Mouse (Mus musculus) hindbrain, embryonic 13.5 days (tissue): Measurements from ENCODE around the gene Ubr3. TPM values are rescaled to one million over a fixed set of nuclear protein-coding genes. Genes with fewer than 3 reads are reported as not detected.
A peak's percentile ranks its signal among the peaks of the same experiment; 100 is the strongest.

Experiments used
- ATAC-seq: fragments of 200-750 bp; cut with Nextera tagmentation; 2 replicates; pipeline ENCODE4 v1.8.0; 2017; ENCODE audit warnings: moderate TSS enrichment; ENCODE audit not compliant: low FRiP score
- H3K27ac ChIP-seq: fragments of 300-500 bp; sonication (generic); 2 replicates; pipeline ENCODE4 v1.5.1; 2015; ENCODE audit warnings: inconsistent platforms, mild to moderate bottlenecking, moderate library complexity
- H3K27me3 ChIP-seq: fragments of 300-500 bp; sonication (generic); 2 replicates; pipeline ENCODE4 v1.6.1; 2015; ENCODE audit warnings: mild to moderate bottlenecking, inconsistent platforms
- H3K36me3 ChIP-seq: fragments of 300-500 bp; sonication (generic); 2 replicates; pipeline ENCODE4 v1.6.1; 2015; ENCODE audit warnings: mild to moderate bottlenecking, inconsistent platforms
- H3K4me1 ChIP-seq: fragments of 300-500 bp; sonication (generic); replicated peaks from 2 replicates; pipeline ENCODE4 v1.6.1; 2015; ENCODE audit warnings: inconsistent platforms
- H3K4me2 ChIP-seq: fragments of 300-500 bp; sonication (generic); 2 replicates; pipeline ENCODE4 v1.6.1; 2015; ENCODE audit warnings: inconsistent platforms, mild to moderate bottlenecking, moderate library complexity
- H3K4me3 ChIP-seq: fragments of 300-500 bp; sonication (generic); 2 replicates; pipeline ENCODE4 v1.5.1; 2015; ENCODE audit warnings: mild to moderate bottlenecking, inconsistent platforms
- H3K9ac ChIP-seq: fragments of 300-500 bp; sonication (generic); 2 replicates; pipeline ENCODE4 v1.6.1; 2015; ENCODE audit warnings: mild to moderate bottlenecking, inconsistent platforms
- H3K9me3 ChIP-seq: fragments of 300-500 bp; sonication (generic); 2 replicates; pipeline ENCODE4 v1.6.1; 2016; ENCODE audit warnings: inconsistent platforms
- WGBS: fragments of 180-500 bp; shearing (Covaris S2); methylation state at CpG from one replicate; pipeline ENCODE4 v1.1.7; 2015; 5-methylcytosine and 5-hydroxymethylcytosine counted together
- polyA plus RNA-seq: library from polyadenylated mRNA; unstranded; fragments of >200 nt; fragmentation: Nextera tagmentation; extraction: Ambion mirVana; gene quantifications from 2 replicates; pipeline ENCODE4 v1.2.1, GENCODE M21; 2015

Ubr3 gene
- 15.1 and 15.8 TPM in 2 replicates for polyA plus RNA-seq

DNA sequence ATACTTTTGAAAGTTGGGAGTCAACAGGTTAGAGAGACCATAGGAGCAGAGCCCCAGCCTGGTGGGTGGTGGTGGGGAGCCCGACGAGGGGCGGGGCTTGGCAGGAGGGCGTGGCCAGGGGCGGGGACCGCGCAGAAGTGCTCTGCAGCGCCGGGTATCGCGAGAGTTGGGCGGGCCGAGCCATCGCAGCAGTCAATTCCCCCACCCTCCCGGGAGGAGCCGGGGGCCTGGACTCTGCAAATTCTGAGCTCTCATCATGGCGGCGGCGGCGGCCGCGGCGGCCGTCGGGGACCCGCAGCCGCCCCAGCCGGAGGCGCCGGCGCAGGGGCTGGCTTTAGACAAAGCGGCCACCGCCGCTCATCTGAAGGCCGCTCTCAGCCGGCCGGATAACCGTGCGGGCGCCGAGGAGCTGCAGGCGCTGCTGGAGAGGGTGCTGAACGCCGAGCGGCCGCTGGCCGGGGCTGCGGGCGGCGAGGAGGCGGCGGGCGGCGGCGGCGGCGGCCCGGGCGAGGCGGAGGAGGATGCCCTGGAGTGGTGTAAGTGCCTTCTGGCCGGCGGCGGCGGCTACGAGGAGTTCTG is at the start of gene Ubr3:
Gene Ubr3 (plus strand): TSS at position 208 of the 579 bp plus-strand sequence.
- peak within 1 kb of the TSS; percentile 100 for H3K4me3 ChIP-seq
- no peaks in the 10 kb centered on the region for H3K36me3 ChIP-seq
- peak within 1 kb of the TSS; percentile 95 for H3K4me2 ChIP-seq
- H3K9ac ChIP-seq = peak within 1 kb of the TSS; percentile 99
- under 1% methylated on average over 44 of the region's 65 CpGs for WGBS
- H3K27me3 ChIP-seq = no peaks in the 10 kb centered on the region
- ATAC-seq = peak; percentile 98
- H3K4me1 ChIP-seq = peaks cover 17% of the 10 kb centered on the region
- no peaks in the 10 kb centered on the region for H3K9me3 ChIP-seq
- H3K27ac ChIP-seq = peak within 1 kb of the TSS; percentile 97

DNA sequence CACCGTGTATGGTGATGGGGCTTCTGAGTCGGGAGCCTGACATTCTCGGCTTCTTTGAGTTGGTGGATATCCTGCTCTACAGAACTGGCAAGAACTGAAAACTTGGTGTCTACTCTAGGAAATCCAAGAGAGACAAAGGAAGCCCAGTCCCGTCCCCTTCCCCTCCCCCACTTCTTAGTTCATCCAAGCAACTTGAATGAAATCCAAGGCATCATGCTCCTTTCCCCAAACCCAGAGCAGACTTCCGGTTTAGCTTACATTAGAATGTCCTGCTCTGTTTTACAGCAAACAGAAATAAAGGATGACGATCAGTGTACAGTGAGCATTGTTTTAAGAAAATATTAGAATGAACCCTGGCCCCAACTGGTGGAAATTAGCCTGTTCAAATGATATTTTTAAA is 47.8 kb upstream of the Ubr3 start:
- H3K27me3 ChIP-seq = no peaks in the 10 kb centered on the region
- no peak for ATAC-seq
- 75% methylated on average over 6 of the region's 6 CpGs for WGBS

DNA sequence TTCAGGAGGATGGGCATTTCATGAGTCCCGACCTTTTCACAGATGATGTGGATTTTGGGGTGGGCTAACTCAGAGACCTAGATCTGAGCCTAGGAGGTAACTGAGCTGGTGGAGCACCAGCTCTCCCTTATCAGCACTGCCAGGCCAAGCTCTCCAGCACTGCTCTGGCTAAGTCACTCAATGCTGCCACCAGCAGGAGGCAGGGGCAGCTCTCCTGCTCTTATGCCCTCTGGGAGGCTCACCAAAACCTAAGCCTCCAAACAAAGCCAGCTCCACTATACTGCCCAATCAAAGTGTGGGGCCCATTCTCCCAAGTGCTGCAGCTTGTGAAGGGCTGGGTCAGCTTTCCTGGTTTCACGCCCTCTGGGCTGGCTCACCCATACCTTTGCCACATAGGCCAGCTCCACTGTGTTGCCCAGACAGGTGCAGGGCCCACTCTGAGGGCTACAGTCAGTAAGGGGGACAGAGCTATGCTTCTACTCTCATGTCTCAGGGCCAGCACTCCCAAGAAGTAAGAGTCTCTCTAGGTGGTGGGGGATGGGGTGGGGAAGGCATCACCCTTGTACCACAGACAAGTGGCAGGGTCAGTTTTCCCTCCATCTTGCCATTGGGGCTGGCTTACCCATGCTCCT is 45.5 kb upstream of the Ubr3 start:
- H3K9ac ChIP-seq = no peak overlapping the region

More for the DNA sequence above, 47.8 kb upstream of the Ubr3 start:
- H3K9me3 ChIP-seq = no peaks in the 10 kb centered on the region
- H3K9ac ChIP-seq = no peak overlapping the region
- no peak overlapping the region for H3K4me3 ChIP-seq
- no peak overlapping the region for H3K4me2 ChIP-seq
- H3K27ac ChIP-seq = no peak overlapping the region
- no peaks in the 10 kb centered on the region for H3K36me3 ChIP-seq
- no peaks in the 10 kb centered on the region for H3K4me1 ChIP-seq

DNA sequence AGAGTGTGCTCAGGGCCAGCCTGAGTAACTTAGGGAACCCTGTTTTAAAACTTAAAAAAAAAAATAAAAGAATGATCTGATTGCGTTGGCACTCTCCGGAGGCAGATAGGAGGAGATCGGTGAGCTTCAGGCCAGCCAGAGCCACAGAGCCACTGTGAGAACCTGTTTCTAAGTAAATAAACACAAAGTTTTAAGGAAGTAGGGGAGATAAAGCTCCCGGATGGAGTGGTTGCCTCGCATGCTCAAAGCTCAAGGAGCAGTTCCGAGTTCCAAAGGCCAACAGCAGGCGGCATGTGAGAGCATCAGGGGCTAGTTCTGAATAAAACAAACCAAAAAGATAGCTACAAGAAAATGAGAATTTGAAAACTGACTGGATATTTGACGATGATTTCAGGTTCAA is 40.7 kb upstream of the Ubr3 start:
- Histone ChIP-seq H3K9ac (no peak overlapping the region), H3K9me3 (no peaks in the 10 kb centered on the region), H3K27ac (no peak overlapping the region), H3K36me3 (no peaks in the 10 kb centered on the region), H3K27me3 (no peaks in the 10 kb centered on the region), H3K4me1 (0 out of 2 replicates have a peak, but pooled peaks cover 4% of the 10 kb centered on the region), H3K4me3 (no peak overlapping the region), H3K4me2 (no peak overlapping the region)
- ATAC-seq = no peak
- 68% methylated on average over 8 of the region's 8 CpGs for WGBS

More for the DNA sequence above, 45.5 kb upstream of the Ubr3 start:
- no peaks in the 10 kb centered on the region for H3K4me1 ChIP-seq
- H3K9me3 ChIP-seq = no peaks in the 10 kb centered on the region
- H3K36me3 ChIP-seq = no peaks in the 10 kb centered on the region
- H3K27me3 ChIP-seq = no peaks in the 10 kb centered on the region
- ATAC-seq = no peak
- H3K4me3 ChIP-seq = no peak overlapping the region
- H3K27ac ChIP-seq = no peak overlapping the region
- no peak overlapping the region for H3K4me2 ChIP-seq
- WGBS = 72% methylated on average over 2 of the region's 2 CpGs

DNA sequence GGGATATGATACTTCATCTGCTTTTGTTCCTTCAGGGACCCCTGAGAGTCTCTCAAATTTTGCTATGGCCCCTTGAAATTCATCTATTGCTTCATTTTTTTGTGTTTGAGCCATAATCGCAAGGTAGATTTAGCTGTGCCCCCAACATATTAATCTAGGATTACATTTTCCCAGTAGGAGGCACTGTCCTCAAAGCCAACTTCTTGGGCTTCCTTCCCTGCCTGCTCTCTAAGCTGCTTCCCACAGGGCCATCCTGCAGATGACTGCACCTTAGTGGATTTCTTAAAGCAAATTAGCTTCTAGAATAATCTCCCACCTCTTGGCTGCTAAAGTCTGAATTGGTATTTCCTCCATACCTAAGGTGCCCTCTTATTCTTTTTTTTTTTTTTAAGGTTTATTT is 39.2 kb upstream of the Ubr3 start:
- Histone ChIP-seq H3K27me3 (no peaks in the 10 kb centered on the region), H3K36me3 (no peaks in the 10 kb centered on the region), H3K4me3 (no peak overlapping the region), H3K27ac (no peak overlapping the region), H3K9ac (no peak overlapping the region), H3K4me2 (no peak overlapping the region), H3K9me3 (no peaks in the 10 kb centered on the region), H3K4me1 (peaks cover 11% of the 10 kb centered on the region)
- ATAC-seq = no peak
- 88% methylated on average over 1 of the region's 1 CpGs for WGBS

DNA sequence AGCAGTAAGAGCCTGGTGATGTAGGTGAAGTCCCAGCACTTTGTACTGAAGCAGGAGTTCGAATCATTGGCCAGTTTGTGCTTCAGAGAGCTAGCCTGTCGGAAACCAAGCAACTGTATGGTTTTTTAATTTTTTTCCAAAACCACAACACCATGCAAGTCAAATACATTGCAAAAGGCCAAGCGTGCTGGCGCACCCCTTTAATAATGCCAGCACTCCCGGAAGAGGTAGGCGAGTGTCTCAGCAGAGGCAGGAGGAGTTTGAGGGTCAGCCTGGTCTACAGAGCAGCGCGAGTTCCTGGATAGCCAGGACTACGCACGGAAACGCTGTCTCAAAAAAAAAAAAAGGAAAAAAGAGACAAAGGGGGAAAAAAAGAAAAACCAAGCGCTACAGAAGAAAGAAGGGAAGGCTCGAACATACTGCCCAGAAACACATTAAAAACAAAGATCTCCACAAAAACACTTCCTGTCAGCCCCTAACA is 36.0 kb upstream of the Ubr3 start:
- peak overlapping the region; percentile 100 for H3K9ac ChIP-seq
- H3K36me3 ChIP-seq = peaks cover 4% of the 10 kb centered on the region; the same call in 1 of the 2 replicates
- peak overlapping the region; percentile 82 for H3K4me2 ChIP-seq
- WGBS = 12% methylated on average over 12 of the region's 13 CpGs
- H3K27ac ChIP-seq = peak overlapping the region; percentile 92
- peaks cover 31% of the 10 kb centered on the region for H3K4me1 ChIP-seq
- H3K9me3 ChIP-seq = no peaks in the 10 kb centered on the region
- peak; percentile 78 for ATAC-seq
- no peaks in the 10 kb centered on the region for H3K27me3 ChIP-seq
- H3K4me3 ChIP-seq = peak overlapping the region; percentile 99

DNA sequence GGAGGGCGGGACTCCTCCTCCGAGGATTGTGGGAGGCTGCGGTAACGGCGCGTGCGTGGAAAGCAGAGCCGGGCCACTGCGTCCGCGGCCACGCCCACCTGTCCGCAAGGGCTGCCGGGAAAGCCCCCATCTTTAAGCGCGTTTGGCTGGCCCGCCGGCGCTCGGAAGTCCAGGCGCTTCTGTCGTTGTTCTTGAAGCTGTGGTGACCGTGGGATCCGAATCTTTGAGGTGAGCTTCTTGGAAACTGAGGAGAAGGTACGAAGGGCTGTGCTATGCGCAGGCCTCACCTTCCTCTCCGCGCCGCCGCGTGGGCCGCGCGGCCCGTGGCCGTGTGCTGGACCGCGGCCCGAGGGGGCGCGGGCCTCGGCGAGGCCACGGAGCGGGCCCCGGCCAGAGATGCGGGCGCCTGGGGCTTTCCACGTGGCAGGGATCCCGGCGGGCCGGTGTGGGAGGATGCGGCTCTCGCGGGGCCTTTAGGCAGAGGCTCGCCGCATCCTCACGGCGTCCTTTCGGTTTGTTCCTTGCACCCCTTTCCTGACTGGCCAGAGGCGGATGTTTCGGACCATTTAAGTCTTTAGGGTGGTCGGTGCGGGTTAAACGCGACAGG is 35.5 kb upstream of the Ubr3 start, which contains the start of gene Ssb:
Gene Ssb (plus strand): TSS at position 78 of the 607 bp plus-strand sequence.
- H3K4me2 ChIP-seq = peak within 1 kb of the TSS; percentile 82
- peak within 1 kb of the TSS; percentile 92 for H3K27ac ChIP-seq
- under 1% methylated on average over 60 of the region's 66 CpGs for WGBS
- no peaks in the 10 kb centered on the region for H3K27me3 ChIP-seq
- peaks cover 4% of the 10 kb centered on the region; the same call in 1 of the 2 replicates for H3K36me3 ChIP-seq
- peak within 1 kb of the TSS; percentile 100 for H3K9ac ChIP-seq
- peaks cover 31% of the 10 kb centered on the region for H3K4me1 ChIP-seq
- H3K9me3 ChIP-seq = no peaks in the 10 kb centered on the region
- H3K4me3 ChIP-seq = peak within 1 kb of the TSS; percentile 99
- peak; percentile 97 for ATAC-seq

DNA sequence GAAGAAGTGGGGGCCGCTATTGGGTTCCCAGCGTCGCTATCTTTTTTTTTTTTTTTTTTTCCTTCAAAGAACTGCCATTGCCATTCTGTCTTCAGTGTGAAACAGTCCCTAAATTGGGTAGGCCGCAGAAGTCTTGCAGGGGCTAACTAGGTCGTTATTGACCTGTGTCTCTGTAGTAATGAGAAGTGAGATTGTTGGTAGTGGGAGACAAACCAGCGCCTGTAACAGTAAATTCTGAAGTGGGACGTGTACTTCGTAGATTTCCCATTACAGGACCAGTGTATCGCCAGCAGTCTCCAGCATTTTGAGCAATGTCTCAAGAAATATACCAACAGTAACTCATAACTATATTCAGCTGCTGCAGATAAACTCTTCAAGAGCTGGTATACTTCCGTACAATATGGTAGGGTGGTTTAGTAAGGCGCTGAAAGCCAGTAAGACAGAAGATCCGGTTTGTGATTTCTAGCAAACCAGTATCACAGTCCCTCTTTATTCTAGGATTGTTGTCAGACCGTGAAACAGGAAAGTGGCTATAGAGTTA is 34.9 kb upstream of the Ubr3 start:
- H3K4me3 ChIP-seq = peak overlapping the region; percentile 99
- H3K9ac ChIP-seq = peak overlapping the region; percentile 100
- peak overlapping the region; percentile 92 for H3K27ac ChIP-seq
- peaks cover 31% of the 10 kb centered on the region for H3K4me1 ChIP-seq
- H3K36me3 ChIP-seq = peaks cover 8% of the 10 kb centered on the region
- WGBS = 4% methylated on average over 13 of the region's 13 CpGs
- H3K27me3 ChIP-seq = no peaks in the 10 kb centered on the region
- no peaks in the 10 kb centered on the region for H3K9me3 ChIP-seq
- no peak for ATAC-seq
- peak overlapping the region; percentile 82 for H3K4me2 ChIP-seq

DNA sequence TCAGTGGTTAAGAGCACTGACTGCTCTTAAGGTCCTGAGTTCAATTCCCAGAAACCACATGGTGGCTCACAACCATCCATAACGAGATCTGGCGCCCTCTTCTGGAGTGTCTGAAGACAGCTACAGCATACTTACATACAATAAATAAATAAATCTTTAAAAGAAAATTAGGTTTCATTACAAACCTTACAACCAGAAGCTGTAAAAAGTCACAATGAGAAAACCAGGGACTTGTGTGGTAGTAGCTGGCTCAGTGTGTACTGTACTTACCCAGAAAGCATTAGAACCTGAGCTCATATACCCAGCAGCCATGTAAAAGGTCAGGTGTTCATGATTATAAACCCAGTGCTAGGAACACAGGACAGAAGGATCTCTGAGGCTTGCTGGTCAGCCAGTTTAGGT is 13.1 kb upstream of the Ubr3 start:
- H3K9ac ChIP-seq = no peak overlapping the region
- no peak overlapping the region for H3K4me3 ChIP-seq
- ATAC-seq = no peak
- H3K9me3 ChIP-seq = no peaks in the 10 kb centered on the region
- H3K27me3 ChIP-seq = no peaks in the 10 kb centered on the region
- no peak overlapping the region for H3K4me2 ChIP-seq
- H3K4me1 ChIP-seq = peaks cover 13% of the 10 kb centered on the region
- H3K36me3 ChIP-seq = no peaks in the 10 kb centered on the region; the same call in 1 of the 2 replicates
- 63% methylated on average over 2 of the region's 2 CpGs for WGBS
- no peak overlapping the region for H3K27ac ChIP-seq

DNA sequence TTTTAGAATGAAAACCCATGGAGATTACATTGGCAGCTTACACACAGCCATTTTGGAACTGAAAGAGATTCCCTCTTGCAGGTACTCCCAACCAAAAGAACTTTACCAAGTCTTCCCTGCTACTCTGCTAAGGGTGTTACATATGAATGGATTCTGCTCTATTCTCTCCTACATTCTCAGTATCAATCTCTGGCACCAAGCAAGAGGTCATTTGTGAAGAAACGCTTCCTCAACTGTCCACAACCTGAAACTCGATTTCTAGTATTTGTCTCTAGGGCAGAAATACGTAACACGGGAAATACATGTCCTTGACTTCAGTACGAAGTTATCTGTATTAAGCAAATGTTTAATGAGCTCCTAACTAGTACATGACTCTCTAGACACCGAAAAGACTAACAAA is 12.5 kb upstream of the Ubr3 start:
- Histone ChIP-seq H3K9ac (no peak overlapping the region), H3K9me3 (no peaks in the 10 kb centered on the region), H3K4me3 (peak overlapping the region; percentile 45), H3K4me1 (peaks cover 13% of the 10 kb centered on the region), H3K27me3 (no peaks in the 10 kb centered on the region), H3K4me2 (peak overlapping the region; percentile 68), H3K36me3 (no peaks in the 10 kb centered on the region; the same call in 1 of the 2 replicates), H3K27ac (no peak overlapping the region)
- no peak for ATAC-seq
- 66% methylated on average over 6 of the region's 6 CpGs for WGBS

DNA sequence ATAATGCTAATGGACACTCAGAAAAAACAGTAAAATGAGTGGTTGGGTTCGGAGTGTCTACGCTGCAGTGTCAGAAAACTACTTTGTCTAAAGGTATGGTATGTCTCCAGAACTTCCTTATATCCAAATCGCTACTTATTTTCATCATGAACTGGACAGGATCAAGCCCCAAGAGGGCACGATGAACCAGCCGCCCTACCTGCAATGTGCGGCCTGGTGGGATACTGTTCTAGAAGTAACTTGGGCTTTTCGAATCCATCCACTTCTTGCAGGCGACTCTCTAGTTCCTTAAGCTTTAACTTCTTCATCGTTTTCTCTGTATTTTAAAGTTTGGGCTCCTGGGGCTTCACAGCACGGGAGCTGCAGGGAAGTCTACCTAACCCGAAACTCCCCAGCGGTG is 12.0 kb upstream of the Ubr3 start:
- H3K4me2 ChIP-seq = peak overlapping the region; percentile 68
- H3K9ac ChIP-seq = peak overlapping the region; percentile 67
- H3K27me3 ChIP-seq = no peaks in the 10 kb centered on the region
- 7% methylated on average over 12 of the region's 12 CpGs for WGBS
- H3K27ac ChIP-seq = 0 out of 2 replicates have a peak overlapping the region, but pooled peaks have one; percentile 6
- H3K4me1 ChIP-seq = peaks cover 13% of the 10 kb centered on the region
- peak; percentile 5; the same call in 1 of the 2 replicates for ATAC-seq
- H3K9me3 ChIP-seq = no peaks in the 10 kb centered on the region
- no peaks in the 10 kb centered on the region for H3K36me3 ChIP-seq
- peak overlapping the region; percentile 45 for H3K4me3 ChIP-seq
